Mouse (Mus musculus) kidney, adult 2 months (tissue): ENCODE data around the gene Fam204a.

Experiments
- CTCF ChIP-seq: fragments of 200-500 bp; conservative IDR thresholded peaks from 2 replicates; pipeline ENCODE4 v1.5.1; 2011; ENCODE audit warnings: low read depth, mild to moderate bottlenecking, control low read depth, low read length, moderate library complexity, mixed read lengths; ENCODE audit not compliant: insufficient read depth, insufficient read length
- POLR2A ChIP-seq: fragments of 200-500 bp; IDR thresholded peaks from one replicate; pipeline ENCODE4 v1.6.1; 2011; ENCODE audit warnings: low read depth, low read length, control low read depth

DNA sequence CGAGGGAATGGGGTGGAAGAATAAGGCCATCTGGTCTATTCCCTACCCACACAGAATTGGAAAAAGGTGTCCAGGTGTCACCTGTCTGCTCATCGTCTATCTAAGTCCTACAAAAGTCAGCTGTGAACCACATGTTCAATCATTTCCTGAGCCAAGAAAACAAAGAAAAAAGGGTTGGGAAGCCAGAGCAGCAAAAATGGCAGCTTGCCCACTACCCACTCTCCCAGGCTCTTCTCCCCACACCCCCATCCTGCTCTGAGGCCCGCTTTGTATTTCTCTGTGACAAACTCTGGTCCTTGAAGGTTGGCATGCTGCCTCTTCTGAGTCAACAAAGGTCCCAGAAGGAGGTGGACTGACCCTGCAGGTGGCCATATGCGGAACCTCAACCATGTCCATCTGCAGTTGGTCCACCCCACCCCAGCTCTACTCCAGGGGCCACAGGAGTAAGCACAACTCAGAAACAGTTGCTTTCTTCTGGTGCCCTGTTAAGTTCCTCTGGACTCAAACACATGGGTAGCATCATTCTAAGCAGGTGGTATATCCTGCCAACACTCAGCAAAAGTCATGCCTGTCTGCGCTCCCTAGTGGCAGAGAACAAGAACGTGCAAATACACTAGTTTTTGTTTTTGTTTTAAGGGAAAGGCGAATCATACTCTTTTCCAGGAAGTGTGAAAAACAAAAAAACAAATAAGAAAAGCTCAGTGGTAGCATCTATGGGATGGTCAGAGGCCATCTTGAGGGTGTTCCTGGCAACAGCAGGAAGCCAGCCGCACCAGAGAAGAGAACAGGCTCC, 47.5 kb downstream of the Fam204a start:
- TF ChIP-seq CTCF (no peak), POLR2A (no peak)
